Mouse (Mus musculus): ENCODE data around the gene Retn.

- TF ChIP-seq CTCF (IDR thresholded peaks at IDR 0.05; ENCODE audit: low read depth) (no peak), EP300 (IDR thresholded peaks at IDR 0.05; ENCODE audit: low read depth) (no peak)
These were observed 28.6 kb upstream of the Retn start for GRCm38 (mm10) chr8:3626971-3627370.
